Mouse (Mus musculus): ENCODE results near the gene Unc79. TPM values are rescaled to one million over a fixed set of nuclear protein-coding genes. Genes with fewer than 3 reads are reported as not detected.

Unc79 gene
- polyA plus RNA-seq, 1 experiment from 2014 or later, result 0.54 TPM

Small RNA genes lying within 50 kb of the gene (microRNA-seq; reads per million reads assigned to microRNA genes)
- not detected for gene Gm44324 (ENCODE audit: borderline number of aligned reads)

Other genes starting within 250 kb of the Unc79 start
- gene Itpk1, start 243.9 kb upstream of the Unc79 start, polyA plus RNA-seq (2014; fragmentation: Nextera tagmentation; extraction: Ambion mirVana), result 9.6 and 10.9 TPM in 2 replicates
- 17.8 and 23.9 TPM in 2 replicates for gene Moap1, start 205.2 kb upstream of the Unc79 start, polyA plus RNA-seq (2014; fragmentation: Nextera tagmentation; extraction: Ambion mirVana)
- 9.8 and 10.6 TPM in 2 replicates for gene Tmem251, start 205.1 kb upstream of the Unc79 start, polyA plus RNA-seq (2014; fragmentation: Nextera tagmentation; extraction: Ambion mirVana)
- not detected in 2 replicates for gene Gm28051, start 191.1 kb upstream of the Unc79 start, polyA plus RNA-seq (2014; fragmentation: Nextera tagmentation; extraction: Ambion mirVana)
- gene Gon7, start 191.1 kb upstream of the Unc79 start, polyA plus RNA-seq (2014; fragmentation: Nextera tagmentation; extraction: Ambion mirVana), result 16.2 and 17.6 TPM in 2 replicates
- 45.8 and 50.1 TPM in 2 replicates for gene Ubr7, start 190.9 kb upstream of the Unc79 start, polyA plus RNA-seq (2014; fragmentation: Nextera tagmentation; extraction: Ambion mirVana)
- 22.2 and 22.8 TPM in 2 replicates for gene Gm20604, start 190.2 kb upstream of the Unc79 start, polyA plus RNA-seq (2014; fragmentation: Nextera tagmentation; extraction: Ambion mirVana)
- 20.1 and 20.3 TPM in 2 replicates for gene Btbd7, start 70.4 kb upstream of the Unc79 start, polyA plus RNA-seq (2014; fragmentation: Nextera tagmentation; extraction: Ambion mirVana)
- not detected in 2 replicates for gene Cox8c, start 49.5 kb upstream of the Unc79 start, polyA plus RNA-seq (2014; fragmentation: Nextera tagmentation; extraction: Ambion mirVana)

Measured in embryonic facial prominence, embryonic 14.5 days (tissue).